Mouse (Mus musculus): ENCODE data around the gene Abhd14b. TPM values are rescaled to one million over a fixed set of nuclear protein-coding genes. Genes with fewer than 3 reads are reported as not detected.

Abhd14b gene
- polyA plus RNA-seq, 1 experiment from 2014 or later = 28.3 TPM

DNA sequence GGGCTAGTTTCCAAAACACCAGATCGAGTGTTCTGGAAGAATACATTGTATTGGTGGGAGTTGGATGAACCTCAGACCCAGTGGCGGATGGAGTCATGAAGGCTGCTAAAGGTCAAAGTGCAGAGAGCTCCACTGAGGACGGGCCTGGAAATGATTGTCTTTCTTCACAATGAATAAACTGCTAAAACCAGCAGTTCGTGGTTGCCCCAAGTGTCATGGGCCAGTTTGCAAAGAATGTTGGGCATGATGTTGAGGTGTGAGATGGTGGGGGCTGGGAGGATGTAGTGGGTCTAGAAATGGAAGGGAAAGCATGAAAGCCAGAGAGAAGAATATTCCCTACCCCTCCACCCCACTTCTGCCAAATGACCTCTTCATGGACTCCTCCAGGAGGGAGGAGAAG lies 2.4 kb upstream of the Abhd14b start:
- ATAC-seq (ENCODE audit: insufficient read depth, low FRiP score) = no peak
- 74% methylated on average over 4 of the region's 4 CpGs for WGBS
- no peaks in the 10 kb centered on the region for H3K9me3 ChIP-seq (replicated peaks; ENCODE audit: control insufficient read depth, low read length)

DNA sequence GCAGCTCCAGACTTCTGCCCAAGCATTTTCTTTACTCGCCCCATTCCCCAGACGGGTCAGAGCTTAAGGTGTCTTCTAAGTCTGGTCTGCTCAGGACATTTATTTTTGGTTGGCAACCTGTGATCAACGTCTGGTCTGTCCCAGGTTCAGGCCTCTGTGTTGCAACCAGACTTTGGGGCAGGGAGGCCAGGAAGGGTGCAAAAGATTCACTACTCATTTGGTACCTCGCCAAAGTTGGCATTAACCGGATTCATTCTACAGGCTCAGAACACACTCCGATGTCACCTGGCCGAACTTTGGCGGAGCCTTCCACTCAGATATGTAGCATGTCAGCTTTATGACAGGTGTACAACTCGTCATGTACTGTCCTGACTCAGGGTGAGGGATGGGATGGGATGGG lies 692 bp downstream of the Abhd14b start:
- ATAC-seq (ENCODE audit: insufficient read depth, low FRiP score) = peak; percentile 0; the same call in 1 of the 2 replicates
- peak overlapping the region; percentile 26; the same call in 1 of the 2 replicates for H3K27ac ChIP-seq (ENCODE audit: low read length)
- WGBS = 31% methylated on average over 9 of the region's 9 CpGs
- peak overlapping the region; percentile 74 for H3K4me2 ChIP-seq (ENCODE audit: low read depth, low read length)
- no peaks in the 10 kb centered on the region for H3K9me3 ChIP-seq (replicated peaks; ENCODE audit: control insufficient read depth, low read length)
- peak overlapping the region; percentile 77; the same call in 1 of the 2 replicates for H3K9ac ChIP-seq (ENCODE audit: low read length)
- H3K27me3 ChIP-seq (ENCODE audit: control insufficient read depth, insufficient read depth, low read length) = no peaks in the 10 kb centered on the region
- H3K4me1 ChIP-seq (ENCODE audit: control insufficient read depth, insufficient read depth, low read length) = peaks cover 48% of the 10 kb centered on the region
- H3K36me3 ChIP-seq (ENCODE audit: control insufficient read depth, insufficient read depth, low read length) = no peaks in the 10 kb centered on the region
- peak overlapping the region; percentile 52 for H3K4me3 ChIP-seq (replicated peaks; ENCODE audit: low read length)

More for the DNA sequence above, 2.4 kb upstream of the Abhd14b start:
- no peak overlapping the region for H3K9ac ChIP-seq (ENCODE audit: low read length)
- H3K4me1 ChIP-seq (ENCODE audit: control insufficient read depth, insufficient read depth, low read length) = peaks cover 27% of the 10 kb centered on the region
- H3K4me3 ChIP-seq (replicated peaks; ENCODE audit: low read length) = no peak overlapping the region
- H3K27me3 ChIP-seq (ENCODE audit: control insufficient read depth, insufficient read depth, low read length) = no peaks in the 10 kb centered on the region
- no peak overlapping the region for H3K4me2 ChIP-seq (ENCODE audit: low read depth, low read length)
- no peaks in the 10 kb centered on the region for H3K36me3 ChIP-seq (ENCODE audit: control insufficient read depth, insufficient read depth, low read length)
- no peak overlapping the region for H3K27ac ChIP-seq (ENCODE audit: low read length)

DNA sequence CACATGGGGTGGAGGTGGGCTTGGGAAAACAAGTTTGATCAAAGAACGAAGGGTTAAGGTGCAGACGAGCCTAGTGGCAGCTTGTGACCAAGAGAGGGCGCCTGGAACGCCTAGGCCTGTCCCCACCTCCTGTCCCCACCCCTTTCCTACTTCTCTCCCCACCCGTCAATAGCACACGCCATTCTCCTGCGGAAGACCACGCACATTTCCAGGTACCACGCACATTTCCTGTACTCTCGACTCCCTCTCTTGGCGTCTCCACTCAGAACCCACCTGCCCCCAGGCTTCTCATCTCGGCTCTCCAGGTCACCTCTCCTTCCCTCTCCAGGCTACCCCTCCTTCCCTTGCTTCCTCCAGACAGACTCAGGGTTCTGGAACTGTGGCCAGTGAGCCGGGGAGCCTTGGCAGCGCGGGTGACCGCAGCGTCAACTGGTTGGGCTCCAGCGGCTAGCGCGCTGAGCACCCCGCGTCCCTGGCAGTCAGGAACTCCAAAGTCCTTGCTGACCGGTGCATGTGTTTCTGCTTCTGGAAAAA lies 1.3 kb downstream of the Abhd14b start:
- Histone ChIP-seq H3K27me3 (ENCODE audit: control insufficient read depth, insufficient read depth, low read length) (no peaks in the 10 kb centered on the region), H3K4me3 (replicated peaks; ENCODE audit: low read length) (peak overlapping the region; percentile 52), H3K27ac (ENCODE audit: low read length) (peak overlapping the region; percentile 73), H3K9me3 (replicated peaks; ENCODE audit: control insufficient read depth, low read length) (no peaks in the 10 kb centered on the region), H3K9ac (ENCODE audit: low read length) (peak overlapping the region; percentile 77), H3K4me1 (ENCODE audit: control insufficient read depth, insufficient read depth, low read length) (peaks cover 48% of the 10 kb centered on the region), H3K4me2 (ENCODE audit: low read depth, low read length) (peak overlapping the region; percentile 74), H3K36me3 (ENCODE audit: control insufficient read depth, insufficient read depth, low read length) (no peaks in the 10 kb centered on the region)
- 0% methylated on average over 23 of the region's 23 CpGs for WGBS
- ATAC-seq (ENCODE audit: insufficient read depth, low FRiP score) = peak; percentile 71; the same call in 1 of the 2 replicates

DNA sequence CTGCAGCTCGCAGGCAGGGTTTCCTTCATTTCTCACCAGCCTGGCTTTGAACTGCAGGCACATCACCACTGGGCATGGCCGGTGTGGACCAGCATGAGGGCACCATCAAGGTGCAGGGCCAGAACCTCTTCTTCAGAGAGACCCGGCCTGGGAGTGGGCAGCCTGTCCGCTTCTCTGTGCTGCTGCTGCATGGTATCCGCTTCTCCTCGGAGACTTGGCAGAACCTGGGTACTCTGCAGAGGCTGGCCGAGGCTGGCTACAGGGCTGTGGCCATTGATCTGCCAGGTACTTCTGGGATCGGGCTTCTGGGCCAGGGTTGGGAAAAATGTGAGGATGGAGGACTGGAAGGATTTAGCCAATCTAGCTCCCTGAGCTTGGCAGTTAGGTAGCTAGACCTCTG lies 2.7 kb downstream of the Abhd14b start:
- Histone ChIP-seq H3K4me2 (ENCODE audit: low read depth, low read length) (no peak overlapping the region), H3K27ac (ENCODE audit: low read length) (peak overlapping the region; percentile 48), H3K36me3 (ENCODE audit: control insufficient read depth, insufficient read depth, low read length) (no peaks in the 10 kb centered on the region), H3K27me3 (ENCODE audit: control insufficient read depth, insufficient read depth, low read length) (no peaks in the 10 kb centered on the region), H3K4me1 (ENCODE audit: control insufficient read depth, insufficient read depth, low read length) (peaks cover 58% of the 10 kb centered on the region), H3K4me3 (replicated peaks; ENCODE audit: low read length) (no peak overlapping the region), H3K9ac (ENCODE audit: low read length) (0 out of 2 replicates have a peak overlapping the region, but pooled peaks have one; percentile 2), H3K9me3 (replicated peaks; ENCODE audit: control insufficient read depth, low read length) (no peaks in the 10 kb centered on the region)
- no peak for ATAC-seq (ENCODE audit: insufficient read depth, low FRiP score)
- 87% methylated on average over 8 of the region's 8 CpGs for WGBS

GRCm38 (mm10) chr9:106450661-106451060 lies 3.4 kb downstream of the Abhd14b start:
- peak; percentile 6; the same call in 1 of the 2 replicates for ATAC-seq (ENCODE audit: insufficient read depth, low FRiP score)
- H3K9ac ChIP-seq (ENCODE audit: low read length) = no peak overlapping the region
- H3K27ac ChIP-seq (ENCODE audit: low read length) = peak overlapping the region; percentile 48
- H3K4me1 ChIP-seq (ENCODE audit: control insufficient read depth, insufficient read depth, low read length) = peaks cover 62% of the 10 kb centered on the region
- H3K27me3 ChIP-seq (ENCODE audit: control insufficient read depth, insufficient read depth, low read length) = no peaks in the 10 kb centered on the region
- 13% methylated on average over 9 of the region's 9 CpGs for WGBS
- H3K4me2 ChIP-seq (ENCODE audit: low read depth, low read length) = peak overlapping the region; percentile 7; the same call in 1 of the 2 replicates
- no peak overlapping the region for H3K4me3 ChIP-seq (replicated peaks; ENCODE audit: low read length)
- no peaks in the 10 kb centered on the region for H3K9me3 ChIP-seq (replicated peaks; ENCODE audit: control insufficient read depth, low read length)
- H3K36me3 ChIP-seq (ENCODE audit: control insufficient read depth, insufficient read depth, low read length) = no peaks in the 10 kb centered on the region

GRCm38 (mm10) chr9:106451298-106451697 lies 4.0 kb downstream of the Abhd14b start:
- no peak overlapping the region for H3K4me3 ChIP-seq (replicated peaks; ENCODE audit: low read length)
- H3K27ac ChIP-seq (ENCODE audit: low read length) = no peak overlapping the region
- H3K9me3 ChIP-seq (replicated peaks; ENCODE audit: control insufficient read depth, low read length) = no peaks in the 10 kb centered on the region
- 0 out of 2 replicates have a peak overlapping the region, but pooled peaks have one; percentile 7 for H3K4me2 ChIP-seq (ENCODE audit: low read depth, low read length)
- peaks cover 68% of the 10 kb centered on the region for H3K4me1 ChIP-seq (ENCODE audit: control insufficient read depth, insufficient read depth, low read length)
- 68% methylated on average over 11 of the region's 11 CpGs for WGBS
- no peaks in the 10 kb centered on the region for H3K27me3 ChIP-seq (ENCODE audit: control insufficient read depth, insufficient read depth, low read length)
- H3K36me3 ChIP-seq (ENCODE audit: control insufficient read depth, insufficient read depth, low read length) = no peaks in the 10 kb centered on the region
- H3K9ac ChIP-seq (ENCODE audit: low read length) = 0 out of 2 replicates have a peak overlapping the region, but pooled peaks have one; percentile 10
- no peak for ATAC-seq (ENCODE audit: insufficient read depth, low FRiP score)

DNA sequence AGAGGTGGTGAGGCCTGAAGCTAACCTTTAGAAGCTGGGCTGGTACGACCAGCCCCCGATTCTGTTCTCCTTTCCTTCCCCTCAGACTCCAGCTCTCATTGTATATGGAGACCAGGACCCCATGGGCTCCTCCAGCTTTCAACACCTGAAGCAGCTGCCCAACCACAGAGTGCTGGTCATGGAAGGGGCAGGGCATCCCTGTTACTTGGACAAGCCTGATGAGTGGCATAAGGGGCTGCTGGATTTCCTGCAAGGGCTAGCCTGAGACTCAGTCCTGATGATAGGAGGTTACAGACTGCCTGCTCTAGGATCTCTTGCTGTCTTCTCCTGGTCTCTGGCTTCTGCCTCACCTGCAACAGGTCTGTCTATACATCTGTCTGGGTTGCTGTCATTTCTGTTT lies 4.6 kb downstream of the Abhd14b start:
- H3K9me3 ChIP-seq (replicated peaks; ENCODE audit: control insufficient read depth, low read length) = no peaks in the 10 kb centered on the region
- H3K4me3 ChIP-seq (replicated peaks; ENCODE audit: low read length) = no peak overlapping the region
- H3K9ac ChIP-seq (ENCODE audit: low read length) = no peak overlapping the region
- H3K36me3 ChIP-seq (ENCODE audit: control insufficient read depth, insufficient read depth, low read length) = no peaks in the 10 kb centered on the region
- H3K27ac ChIP-seq (ENCODE audit: low read length) = no peak overlapping the region
- WGBS = 63% methylated on average over 2 of the region's 2 CpGs
- ATAC-seq (ENCODE audit: insufficient read depth, low FRiP score) = no peak
- H3K27me3 ChIP-seq (ENCODE audit: control insufficient read depth, insufficient read depth, low read length) = no peaks in the 10 kb centered on the region
- no peak overlapping the region for H3K4me2 ChIP-seq (ENCODE audit: low read depth, low read length)
- H3K4me1 ChIP-seq (ENCODE audit: control insufficient read depth, insufficient read depth, low read length) = peaks cover 68% of the 10 kb centered on the region

DNA sequence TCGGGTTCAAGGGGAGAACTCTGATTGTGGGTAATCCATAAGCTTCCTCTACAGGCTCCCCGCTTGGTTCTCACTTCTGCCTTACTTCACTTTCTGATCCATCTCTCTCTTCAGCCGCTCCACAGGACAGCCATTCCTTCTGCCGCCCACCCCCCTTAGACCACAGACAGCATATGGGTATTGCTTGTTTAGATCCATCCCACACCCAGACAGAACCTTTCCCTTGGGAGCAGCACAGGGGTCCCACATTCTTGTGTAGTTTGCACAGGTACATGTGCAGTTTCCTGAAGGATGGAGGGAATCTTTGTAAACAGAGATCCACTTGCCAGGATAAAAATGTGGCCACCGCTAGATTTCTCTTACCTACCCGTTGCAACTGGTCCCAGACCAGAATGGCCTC lies 5.1 kb downstream of the Abhd14b start:
- Histone ChIP-seq H3K9ac (ENCODE audit: low read length) (no peak overlapping the region), H3K4me1 (ENCODE audit: control insufficient read depth, insufficient read depth, low read length) (peaks cover 68% of the 10 kb centered on the region), H3K27ac (ENCODE audit: low read length) (no peak overlapping the region), H3K27me3 (ENCODE audit: control insufficient read depth, insufficient read depth, low read length) (no peaks in the 10 kb centered on the region), H3K36me3 (ENCODE audit: control insufficient read depth, insufficient read depth, low read length) (no peaks in the 10 kb centered on the region), H3K9me3 (replicated peaks; ENCODE audit: control insufficient read depth, low read length) (no peaks in the 10 kb centered on the region), H3K4me2 (ENCODE audit: low read depth, low read length) (no peak overlapping the region), H3K4me3 (replicated peaks; ENCODE audit: low read length) (no peak overlapping the region)
- no peak for ATAC-seq (ENCODE audit: insufficient read depth, low FRiP score)
- WGBS = 42% methylated on average over 6 of the region's 6 CpGs

- H3K4me3 ChIP-seq (replicated peaks; ENCODE audit: low read length) = peak overlapping the region; percentile 69
- peaks cover 65% of the 10 kb centered on the region for H3K4me1 ChIP-seq (ENCODE audit: control insufficient read depth, insufficient read depth, low read length)
- H3K9me3 ChIP-seq (replicated peaks; ENCODE audit: control insufficient read depth, low read length) = no peaks in the 10 kb centered on the region
- H3K36me3 ChIP-seq (ENCODE audit: control insufficient read depth, insufficient read depth, low read length) = no peaks in the 10 kb centered on the region
- H3K27ac ChIP-seq (ENCODE audit: low read length) = no peak overlapping the region
- H3K27me3 ChIP-seq (ENCODE audit: control insufficient read depth, insufficient read depth, low read length) = no peaks in the 10 kb centered on the region
- H3K4me2 ChIP-seq (ENCODE audit: low read depth, low read length) = peak overlapping the region; percentile 67
- 8% methylated on average over 7 of the region's 7 CpGs for WGBS
- no peak for ATAC-seq (ENCODE audit: insufficient read depth, low FRiP score)
- H3K9ac ChIP-seq (ENCODE audit: low read length) = peak overlapping the region; percentile 33; the same call in 1 of the 2 replicates
Observed at GRCm38 (mm10) chr9:106452821-106453220, 5.6 kb downstream of the Abhd14b start.
